Mouse (Mus musculus) MEL (cell line): ENCODE results near the gene Gm49383. TPM values are rescaled to one million over a fixed set of nuclear protein-coding genes. Genes with fewer than 3 reads are reported as not detected.
A peak's percentile ranks its signal among the peaks of the same experiment; 100 is the strongest.

Experiments used
- DNase-seq: peaks from one replicate; pipeline ENCODE4 v3.0.0; 2011; ENCODE audit warnings: low read depth, low spot score
- H3K27ac ChIP-seq: 2 replicates; pipeline ENCODE4 v1.5.1; 2012; ENCODE audit warnings: low read depth, mild to moderate bottlenecking, control low read depth, low read length, moderate library complexity; ENCODE audit not compliant: control insufficient read depth
- H3K27me3 ChIP-seq, 2 experiments: fragments of 150-350 bp in 1 of 2; sonication (generic) in 1 of 2; 2 replicates each; pipeline ENCODE4 v1.6.1; 2012; ENCODE audit warnings: low read length in 2 of 2, mild to moderate bottlenecking in 2 of 2, improper control_type of control experiment in 1 of 2, moderate library complexity in 1 of 2; ENCODE audit not compliant: insufficient read depth in 2 of 2, control insufficient read depth in 1 of 2
- H3K36me3 ChIP-seq, 2 experiments: 2 replicates each; pipeline ENCODE4 v1.6.1; 2012 to 2014; ENCODE audit warnings: low read length in 2 of 2, improper control_type of control experiment in 1 of 2, inconsistent platforms in 1 of 2, mild to moderate bottlenecking in 1 of 2; ENCODE audit not compliant: insufficient read depth in 2 of 2, control insufficient read depth in 1 of 2
- H3K4me1 ChIP-seq, 2 experiments: fragments of 150-350 bp in 1 of 2; sonication (generic) in 1 of 2; 2 replicates each; pipeline ENCODE4 v1.6.1; 2012; ENCODE audit warnings: low read length in 2 of 2, improper control_type of control experiment in 1 of 2, mild to moderate bottlenecking in 1 of 2; ENCODE audit not compliant: insufficient read depth in 2 of 2, control insufficient read depth in 1 of 2
- H3K4me3 ChIP-seq, 2 experiments: fragments of 150-350 bp in 1 of 2; sonication (generic) in 1 of 2; 2 replicates each; pipeline ENCODE4 v1.5.1; 2012; ENCODE audit warnings: low read depth in 2 of 2, low read length in 2 of 2, mild to moderate bottlenecking in 2 of 2, moderate library complexity in 2 of 2, control low read depth in 1 of 2, improper control_type of control experiment in 1 of 2; ENCODE audit not compliant: control insufficient read depth in 1 of 2, insufficient read depth in 1 of 2
- H3K79me2 ChIP-seq: 2 replicates; pipeline ENCODE4 v1.6.1; 2012; ENCODE audit warnings: mild to moderate bottlenecking, low read length, moderate library complexity; ENCODE audit not compliant: control insufficient read depth, poor library complexity, insufficient read depth
- H3K9ac ChIP-seq: 2 replicates; pipeline ENCODE4 v1.6.1; 2012; ENCODE audit warnings: low read depth, mild to moderate bottlenecking, control low read depth, low read length, moderate library complexity; ENCODE audit not compliant: control insufficient read depth, poor library complexity, severe bottlenecking
- H3K9me3 ChIP-seq: fragments of 150-350 bp; sonication (generic); replicated peaks from 2 replicates; pipeline ENCODE4 v1.6.1; 2012; ENCODE audit warnings: mild to moderate bottlenecking, low read length, improper control_type of control experiment, moderate library complexity; ENCODE audit not compliant: insufficient read depth
- CHD1 ChIP-seq: IDR thresholded peaks from 2 replicates; pipeline ENCODE4 v1.6.1; 2012; ENCODE audit warnings: low read depth, mild to moderate bottlenecking, inconsistent platforms, low read length, improper control_type of control experiment
- CTCF ChIP-seq, 3 experiments: IDR thresholded peaks in 2 of 3; conservative IDR thresholded peaks in 1 of 3; 2 replicates each; pipeline ENCODE4 v1.5.1; 2011 to 2012; ENCODE audit warnings: low read length in 3 of 3, low read depth in 2 of 3, mild to moderate bottlenecking in 2 of 3, improper control_type of control experiment in 1 of 3, inconsistent platforms in 1 of 3, mixed read lengths in 1 of 3, moderate library complexity in 1 of 3; ENCODE audit not compliant: control insufficient read depth in 1 of 3, insufficient read depth in 1 of 3, poor library complexity in 1 of 3, severe bottlenecking in 1 of 3
- E2F4 ChIP-seq: IDR thresholded peaks from 2 replicates; pipeline ENCODE4 v1.6.1; 2011; ENCODE audit warnings: low read depth, low read length, improper control_type of control experiment, borderline replicate concordance
- HCFC1 ChIP-seq: IDR thresholded peaks from 2 replicates; pipeline ENCODE4 v1.6.1; 2012; ENCODE audit warnings: low read depth, mild to moderate bottlenecking, inconsistent platforms, low read length, improper control_type of control experiment, moderate library complexity
- KAT2A ChIP-seq: conservative IDR thresholded peaks from 2 replicates; pipeline ENCODE4 v1.6.1; 2012; ENCODE audit warnings: low read depth, low read length, improper control_type of control experiment, inconsistent platforms
- MAX ChIP-seq: IDR thresholded peaks from 2 replicates; pipeline ENCODE4 v1.6.1; 2011; ENCODE audit warnings: low read length, improper control_type of control experiment
- MAZ ChIP-seq: IDR thresholded peaks from 2 replicates; pipeline ENCODE4 v1.6.1; 2012; ENCODE audit warnings: low read depth, mild to moderate bottlenecking, inconsistent platforms, low read length, improper control_type of control experiment
- MXI1 ChIP-seq: IDR thresholded peaks from 2 replicates; pipeline ENCODE4 v1.6.1; 2011; ENCODE audit warnings: mild to moderate bottlenecking, low read depth, low read length, improper control_type of control experiment
- POLR2A ChIP-seq, 2 experiments: IDR thresholded peaks; 2 replicates each; pipeline ENCODE4 v1.6.1; 2011 to 2012; ENCODE audit warnings: low read length in 2 of 2, mild to moderate bottlenecking in 2 of 2, control low read depth in 1 of 2, improper control_type of control experiment in 1 of 2, low read depth in 1 of 2, moderate library complexity in 1 of 2; ENCODE audit not compliant: control insufficient read depth in 1 of 2, insufficient read depth in 1 of 2, poor library complexity in 1 of 2
- POLR2AphosphoS5 ChIP-seq: IDR thresholded peaks from 2 replicates; pipeline ENCODE4 v1.6.1; 2012; ENCODE audit warnings: low read depth, borderline replicate concordance, mild to moderate bottlenecking, inconsistent platforms, low read length, moderate library complexity, mixed read lengths
- RCOR1 ChIP-seq: IDR thresholded peaks from 2 replicates; pipeline ENCODE4 v1.6.1; 2012; ENCODE audit warnings: low read depth, mild to moderate bottlenecking, inconsistent platforms, low read length, improper control_type of control experiment
- SIN3A ChIP-seq: IDR thresholded peaks from 2 replicates; pipeline ENCODE4 v1.6.1; 2012; ENCODE audit warnings: low read length, improper control_type of control experiment, inconsistent platforms
- TAL1 ChIP-seq: IDR thresholded peaks from 2 replicates; pipeline ENCODE4 v1.6.1; 2012; ENCODE audit warnings: mild to moderate bottlenecking, inconsistent platforms, low read length, moderate library complexity, mixed read lengths
- UBTF ChIP-seq: IDR thresholded peaks from 2 replicates; pipeline ENCODE4 v1.6.1; 2012; ENCODE audit warnings: low read depth, mild to moderate bottlenecking, inconsistent platforms, low read length, improper control_type of control experiment, moderate library complexity, borderline replicate concordance; ENCODE audit not compliant: insufficient read depth
- USF1 ChIP-seq: IDR thresholded peaks from 2 replicates; pipeline ENCODE4 v1.6.1; 2014; ENCODE audit warnings: low read depth, mild to moderate bottlenecking, inconsistent platforms, low read length, improper control_type of control experiment, moderate library complexity
- USF2 ChIP-seq, 2 experiments: IDR thresholded peaks; 2 replicates each; pipeline ENCODE4 v1.6.1; 2011 to 2012; ENCODE audit warnings: improper control_type of control experiment in 2 of 2, low read length in 2 of 2, borderline replicate concordance in 1 of 2, inconsistent platforms in 1 of 2, low read depth in 1 of 2, mild to moderate bottlenecking in 1 of 2; ENCODE audit not compliant: insufficient read depth in 1 of 2
- ZC3H11A ChIP-seq: IDR thresholded peaks from 2 replicates; pipeline ENCODE4 v1.6.1; 2012; ENCODE audit warnings: low read depth, mild to moderate bottlenecking, inconsistent platforms, low read length, improper control_type of control experiment
- ZMIZ1 ChIP-seq: IDR thresholded peaks from 2 replicates; pipeline ENCODE4 v1.6.1; 2012; ENCODE audit warnings: low read depth, mild to moderate bottlenecking, inconsistent platforms, low read length, improper control_type of control experiment, moderate library complexity
- polyA plus RNA-seq, 2 experiments: library from polyadenylated mRNA; stranded (reverse) in 1 of 2; unstranded in 1 of 2; fragments of >175 nt in 1 of 2; fragments of >200 nt in 1 of 2; gene quantifications; 2 replicates each; pipeline versions ENCODE4 v1.2.1 to v1.2.4; 2012; ENCODE audit warnings: low replicate concordance in 2 of 2, low read depth in 1 of 2; ENCODE audit not compliant: insufficient read length in 2 of 2, insufficient read depth in 1 of 2, missing spikeins in 1 of 2
- total RNA-seq: library from RNA; depleted of rRNA; stranded (reverse); fragments of 300-350 nt; gene quantifications from 2 replicates; pipeline ENCODE4 v1.2.3, GENCODE M21; 2012

Gm49383 gene
- total and polyA plus RNA-seq, 3 experiments, result 27.5 to 28.8 TPM; not detected in 1

DNA sequence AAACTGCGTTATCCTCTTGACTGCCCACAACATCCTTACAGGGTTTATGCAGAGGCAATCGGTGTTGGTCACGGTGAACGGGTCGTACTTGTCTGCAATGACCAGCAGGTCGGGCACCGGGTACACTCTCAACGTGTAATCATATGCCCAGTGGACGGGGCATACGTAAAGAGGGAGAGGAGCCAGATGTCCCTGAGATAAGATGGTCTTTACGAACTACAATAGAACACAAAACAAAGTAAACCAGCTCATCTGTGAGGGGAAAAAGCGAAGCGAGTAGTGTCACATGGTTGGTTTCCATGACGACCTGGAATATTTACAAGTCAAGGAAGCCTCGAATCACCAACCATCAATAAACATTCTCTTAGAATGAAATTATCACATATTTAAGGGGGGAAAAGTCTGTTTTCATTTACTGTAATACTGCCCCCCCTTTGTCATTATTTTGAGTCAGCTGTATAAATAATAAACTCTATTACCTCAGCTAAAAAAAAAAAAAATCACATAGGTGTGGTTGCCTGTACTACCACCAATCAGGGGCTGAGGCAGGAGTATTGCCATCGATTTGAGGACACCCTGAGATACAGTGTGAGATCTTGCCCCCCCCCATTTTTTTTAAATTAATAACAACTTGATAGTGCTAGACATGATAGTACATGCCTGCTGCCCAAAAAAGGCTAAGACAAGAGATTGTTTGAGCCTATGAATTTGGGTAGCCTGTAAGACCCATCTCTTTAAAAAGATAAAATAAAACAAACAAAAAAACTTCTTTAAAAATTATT, 7.3 kb upstream of the Gm49383 start, which contains the start of gene Gm49384:
TSS of gene Gm49384 (minus strand) at position 216 of the 782 bp plus-strand sequence.
- no peaks in the 10 kb centered on the region for H3K27me3 ChIP-seq
- no peak within 1 kb of the TSS for H3K9ac ChIP-seq
- no peak for TF ChIP-seq UBTF
- peaks cover 3% of the 10 kb centered on the region for H3K79me2 ChIP-seq
- H3K9me3 ChIP-seq, result no peaks in the 10 kb centered on the region
- peaks cover 0 to 8% of the 10 kb centered on the region in 2 experiments; a peak in 2 of 4 replicates for H3K4me1 ChIP-seq
- DNase-seq, result no peak
- H3K27ac ChIP-seq, result no peak within 1 kb of the TSS
- H3K36me3 ChIP-seq, result peaks cover 9 to 14% of the 10 kb centered on the region in 2 experiments
- no peak within 1 kb of the TSS for H3K4me3 ChIP-seq

- Histone ChIP-seq H3K27ac (no peak overlapping the region), H3K4me3 (peak overlapping the region in 1 of 2 experiments; percentile 89; a peak in 1 of 4 replicates), H3K9ac (no peak overlapping the region), H3K36me3 (peaks cover 9 to 25% of the 10 kb centered on the region in 2 experiments), H3K4me1 (peaks cover 2 to 15% of the 10 kb centered on the region in 2 experiments), H3K27me3 (no peaks in the 10 kb centered on the region), H3K79me2 (peaks cover 43% of the 10 kb centered on the region), H3K9me3 (no peaks in the 10 kb centered on the region)
- DNase-seq, result no peak
- TF ChIP-seq UBTF (no peak), USF2 (IDR thresholded peaks at IDR 0.05; ENCODE audit: borderline replicate concordance in 1 of 2, insufficient read depth in 1 of 2, low read depth in 1 of 2, low read length in 2 of 2) (no peak), MAZ (no peak), ZMIZ1 (no peak), RCOR1 (no peak), ZC3H11A (no peak), TAL1 (no peak), CTCF (IDR thresholded peaks at IDR 0.05 in 2 of 3, conservative IDR thresholded peaks at IDR 0.05 in 1 of 3; ENCODE audit: control insufficient read depth in 1 of 3, insufficient read depth in 1 of 3, low read depth in 2 of 3, low read length in 3 of 3, poor library complexity in 1 of 3, severe bottlenecking in 1 of 3) (no peak), HCFC1 (no peak), POLR2AphosphoS5 (no peak), POLR2A (IDR thresholded peaks at IDR 0.05; ENCODE audit: control insufficient read depth in 1 of 2, insufficient read depth in 1 of 2, low read depth in 1 of 2, low read length in 2 of 2, poor library complexity in 1 of 2) (no peak), CHD1 (no peak), MXI1 (no peak), SIN3A (no peak), E2F4 (no peak), USF1 (no peak), KAT2A (no peak), MAX (no peak)
Observed at GRCm38 (mm10) chr12:69198985-69199384, 2.1 kb upstream of the Gm49383 start.
